Mouse (Mus musculus) left cerebral cortex, postnatal 25 days (tissue): ENCODE measurements around the gene Amot. TPM values are rescaled to one million over a fixed set of nuclear protein-coding genes. Genes with fewer than 3 reads are reported as not detected.

Source experiments
- DNase-seq, 2 experiments: peaks; one replicate each; pipeline ENCODE4 v3.0.0; 2022; ENCODE audit warnings: low spot score in 2 of 2, mixed read lengths in 1 of 2
- intact Hi-C: fragments of 180-260 bp; cut with DNase I; formaldehyde crosslinking; loops from one replicate; pipeline ENCODE4 v1.15.1; 2025
- total RNA-seq, 2 experiments: library from RNA; stranded (reverse); gene quantifications; 2 replicates each; pipeline ENCODE4 v1.2.3; 2021

The Amot gene
- total RNA-seq, 2 experiments from 2014 or later, result 21.7 to 25.1 TPM

DNA sequence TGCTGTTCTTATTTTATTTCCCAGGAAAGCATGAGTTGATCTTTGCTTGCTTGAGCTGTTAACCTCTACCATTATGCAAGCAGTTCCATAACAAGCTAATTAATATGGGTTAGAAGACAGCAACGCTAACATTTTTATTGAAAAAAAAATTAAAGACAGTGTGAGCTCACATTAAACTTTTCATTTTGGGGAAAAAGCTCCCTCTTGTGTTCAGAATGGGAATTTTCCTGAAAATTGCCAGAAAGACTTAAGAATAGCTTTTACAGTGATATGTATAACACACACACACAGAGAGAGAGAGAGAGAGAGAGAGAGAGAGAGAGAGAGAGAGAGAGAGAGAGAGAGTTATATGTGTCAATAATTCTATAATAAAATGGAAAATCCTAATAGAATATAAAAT lies 105.7 kb downstream of the Amot start:
- DNase-seq, result peak; percentile 4 to 43
- intact Hi-C loops, result no loop called here

Other genes with a start within 250 kb of the Amot start
- gene Lhfpl1, start 156.1 kb downstream of the Amot start, total RNA-seq, result 1 to 10 TPM in 1 of 2 experiments, under 1 TPM in 1; 0.23 to 1.1 TPM